Mouse (Mus musculus): Measurements from ENCODE around the gene Dynlt1b. TPM values are rescaled to one million over a fixed set of nuclear protein-coding genes. Genes with fewer than 3 reads are reported as not detected.

Dynlt1b gene
- polyA plus RNA-seq, 1 experiment from 2014 or later = 546 TPM

Other genes starting within 250 kb of the Dynlt1b start
- 20.7 and 22.1 TPM in 2 replicates for gene Tmem181a, start 173.3 kb upstream of the Dynlt1b start, polyA plus RNA-seq (2015; fragmentation: Nextera tagmentation; extraction: Ambion mirVana)
- gene Dynlt1a, start 112.6 kb upstream of the Dynlt1b start, polyA plus RNA-seq (2015; fragmentation: Nextera tagmentation; extraction: Ambion mirVana) = 14.9 and 15.3 TPM in 2 replicates
- gene Dynlt1c, start 171.6 kb downstream of the Dynlt1b start, polyA plus RNA-seq (2015; fragmentation: Nextera tagmentation; extraction: Ambion mirVana) = 29.8 and 33.1 TPM in 2 replicates
- gene Dynlt1f, start 225.8 kb downstream of the Dynlt1b start, polyA plus RNA-seq (2015; fragmentation: Nextera tagmentation; extraction: Ambion mirVana) = 239 and 250 TPM in 2 replicates
- gene Sytl3, start 229.0 kb downstream of the Dynlt1b start, polyA plus RNA-seq (2015; fragmentation: Nextera tagmentation; extraction: Ambion mirVana) = 3.9 and 4.5 TPM in 2 replicates